Mouse (Mus musculus) erythroid progenitor cell, adult 5-6 weeks (primary cell): ENCODE measurements around the gene Dag1. TPM values are rescaled to one million over a fixed set of nuclear protein-coding genes. Genes with fewer than 3 reads are reported as not detected.
A peak's percentile ranks its signal among the peaks of the same experiment; 100 is the strongest.
"Not testable (repeated sequence)": the region's sequence is repeated elsewhere in the genome, so short reads cannot be mapped to it uniquely, and the experiment has no call there.

Experiments used
- ATAC-seq: replicated peaks from 2 replicates; pipeline ENCODE4 v1.8.0; 2016; ENCODE audit warnings: moderate number of reproducible peaks, mild to moderate bottlenecking, moderate TSS enrichment, inconsistent platforms; ENCODE audit not compliant: poor library complexity, low FRiP score, severe bottlenecking
- total RNA-seq, 2 experiments: library from RNA; stranded (forward) in 1 of 2; stranded (reverse) in 1 of 2; fragments of 150-400 nt in 1 of 2; fragments of 186-747, 209-891 nt in 1 of 2; gene quantifications; 2 replicates each; pipeline versions ENCODE4 v1.2.3 to v1.2.4; 2015 to 2017; ENCODE audit warnings: low replicate concordance in 2 of 2

The Dag1 gene
- total RNA-seq, 2 experiments from 2014 or later, result 6.3 to 14.3 TPM

- no peak for ATAC-seq
These were observed 29.1 kb downstream of the Dag1 start for GRCm38 (mm10) chr9:108234682-108235081.

GRCm38 (mm10) chr9:108232908-108233307, 30.9 kb downstream of the Dag1 start:
- no peak for ATAC-seq

GRCm38 (mm10) chr9:108227911-108228649, 35.7 kb downstream of the Dag1 start:
- no peak for ATAC-seq

GRCm38 (mm10) chr9:108225166-108225565, 38.6 kb downstream of the Dag1 start:
- ATAC-seq, result no peak

GRCm38 (mm10) chr9:108223633-108224032, 40.1 kb downstream of the Dag1 start:
- ATAC-seq, result no peak

GRCm38 (mm10) chr9:108221566-108221965, 42.2 kb downstream of the Dag1 start:
- no peak for ATAC-seq

- no peak for ATAC-seq
These were observed 43.4 kb downstream of the Dag1 start for GRCm38 (mm10) chr9:108220380-108220774.

GRCm38 (mm10) chr9:108219766-108220379, 43.9 kb downstream of the Dag1 start:
- ATAC-seq, result no peak

GRCm38 (mm10) chr9:108217936-108218543, 45.7 kb downstream of the Dag1 start:
- no peak for ATAC-seq

GRCm38 (mm10) chr9:108217406-108217805, 46.4 kb downstream of the Dag1 start:
- no peak for ATAC-seq

- ATAC-seq, result no peak
These were observed 50.7 kb downstream of the Dag1 start for GRCm38 (mm10) chr9:108213105-108213504.

- ATAC-seq, result no peak
These were observed 51.3 kb downstream of the Dag1 start for GRCm38 (mm10) chr9:108212426-108212825.

GRCm38 (mm10) chr9:108205571-108205901, 58.2 kb downstream of the Dag1 start:
- no peak for ATAC-seq

- ATAC-seq, result no peak
These were observed 58.7 kb downstream of the Dag1 start for GRCm38 (mm10) chr9:108204884-108205570.

GRCm38 (mm10) chr9:108203015-108203414, 60.7 kb downstream of the Dag1 start:
- ATAC-seq, result peak; percentile 44; the same call in 1 of the 2 replicates

- ATAC-seq, result no peak
These were observed 61.6 kb downstream of the Dag1 start for GRCm38 (mm10) chr9:108202169-108202568.

- ATAC-seq, result peak; percentile 96
These were observed 62.6 kb downstream of the Dag1 start for GRCm38 (mm10) chr9:108201160-108201559.

- ATAC-seq, result no peak
These were observed 65.1 kb downstream of the Dag1 start for GRCm38 (mm10) chr9:108198621-108199020.

- no peak for ATAC-seq
These were observed 66.7 kb downstream of the Dag1 start for GRCm38 (mm10) chr9:108196920-108197677.

- ATAC-seq, result not testable (repeated sequence)
These were observed 67.5 kb downstream of the Dag1 start for GRCm38 (mm10) chr9:108196222-108196621.
